Mouse (Mus musculus) layer of hippocampus, adult 9-10 months (tissue): ENCODE measurements around the gene Klhdc7a.
"Not testable (repeated sequence)": the region's sequence is repeated elsewhere in the genome, so short reads cannot be mapped to it uniquely, and the experiment has no call there.

Source experiments
- DNase-seq: peaks from one replicate; pipeline ENCODE4 v3.0.0; 2022; ENCODE audit warnings: low spot score

The Klhdc7a gene

DNA sequence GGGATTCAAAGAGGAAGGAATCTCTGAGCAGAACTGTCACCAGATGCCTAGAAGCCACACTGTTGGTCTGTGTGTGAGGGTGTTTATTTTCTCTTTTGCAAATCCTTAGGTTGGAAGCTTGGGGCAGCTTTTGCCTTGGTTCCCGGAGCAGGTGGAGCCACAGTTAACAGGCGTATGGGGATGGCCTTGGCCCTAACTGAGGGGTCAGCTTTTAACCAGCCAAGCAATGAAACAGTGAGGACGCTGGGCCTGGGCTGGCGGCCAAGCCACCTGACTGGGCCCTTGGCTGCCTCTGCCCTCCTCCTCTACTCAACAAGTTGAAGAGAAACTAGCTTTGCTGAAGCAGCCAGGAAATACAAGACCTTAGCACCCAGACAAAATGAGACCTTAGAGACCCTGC is at the start of gene Klhdc7a:
Gene Klhdc7a (minus strand): TSS at position 105 of the 400 bp plus-strand sequence.
- no peak for DNase-seq

DNA sequence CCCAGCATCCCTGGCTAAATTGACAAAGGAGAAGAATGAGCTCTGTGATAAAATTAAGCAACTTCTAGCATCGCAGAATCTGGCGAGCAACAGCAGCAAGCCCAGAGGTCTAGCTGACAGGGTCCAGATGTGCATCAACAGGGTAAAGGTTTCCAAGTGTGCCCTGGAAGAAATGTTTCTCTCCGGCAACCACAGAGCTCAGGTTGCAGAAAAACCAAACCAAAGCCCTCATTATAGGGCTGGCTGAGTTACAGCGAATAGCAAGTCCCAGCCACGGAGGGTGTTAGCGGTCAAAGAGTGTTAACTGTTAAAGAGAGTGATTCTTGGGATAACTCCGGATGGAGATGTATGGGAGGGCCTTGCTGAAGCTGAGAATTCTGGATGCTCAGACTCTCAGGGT is 48.1 kb upstream of the Klhdc7a start:
- no peak for DNase-seq

DNA sequence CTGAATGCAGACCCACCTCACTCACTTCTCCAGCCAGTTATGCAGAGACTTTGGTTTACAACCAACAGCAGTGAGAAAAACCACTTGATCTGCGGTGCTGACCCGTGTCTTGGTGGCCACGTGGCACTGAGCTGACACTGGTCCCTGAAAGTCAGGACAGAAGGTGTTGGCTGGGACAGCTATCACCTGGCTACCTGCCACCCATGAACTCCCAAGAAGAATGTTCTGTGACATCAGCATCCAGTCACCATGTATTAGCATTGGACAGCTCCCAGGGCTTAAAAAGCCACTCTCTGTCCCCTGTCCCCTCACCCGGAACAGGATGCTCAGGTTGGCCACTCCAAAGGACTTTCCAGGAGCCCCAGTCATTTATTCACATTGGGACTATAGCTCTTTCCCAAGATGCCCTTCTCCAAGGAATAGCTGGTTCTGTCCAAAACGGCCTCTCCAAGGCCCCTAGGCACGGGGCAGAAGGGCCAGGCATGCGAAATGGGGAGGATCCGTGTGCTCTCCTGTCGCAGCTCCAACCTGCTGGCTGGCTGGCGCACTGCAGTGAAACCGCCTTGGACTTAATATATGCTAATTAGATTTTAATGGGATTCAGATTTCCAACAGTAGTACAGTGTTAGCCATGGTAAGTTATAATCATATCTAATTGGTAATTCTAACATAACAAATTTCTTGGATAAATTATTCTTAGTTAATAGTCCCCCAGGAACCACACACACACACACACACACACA is 43.1 kb upstream of the Klhdc7a start:
- no peak for DNase-seq

DNA sequence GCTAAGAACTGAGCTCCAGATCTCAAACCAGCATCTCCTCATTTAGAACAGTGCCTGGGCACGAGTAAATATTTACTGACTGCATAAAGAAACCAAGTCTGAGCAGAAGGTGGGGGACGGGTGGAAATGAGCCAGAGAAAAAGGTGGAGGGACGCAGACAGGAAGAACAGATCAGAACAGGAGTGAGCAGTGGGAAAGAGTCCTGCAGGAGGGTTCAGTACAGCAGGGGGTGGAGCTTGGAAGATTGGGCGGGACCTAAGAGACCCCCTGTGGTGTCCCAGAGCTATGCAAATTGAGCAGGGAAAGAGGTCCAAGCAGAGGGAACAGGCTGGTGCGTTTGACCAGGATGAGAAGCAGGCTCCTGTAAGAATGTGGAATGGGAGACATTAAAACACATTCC is 37.1 kb upstream of the Klhdc7a start:
- DNase-seq, result no peak

DNA sequence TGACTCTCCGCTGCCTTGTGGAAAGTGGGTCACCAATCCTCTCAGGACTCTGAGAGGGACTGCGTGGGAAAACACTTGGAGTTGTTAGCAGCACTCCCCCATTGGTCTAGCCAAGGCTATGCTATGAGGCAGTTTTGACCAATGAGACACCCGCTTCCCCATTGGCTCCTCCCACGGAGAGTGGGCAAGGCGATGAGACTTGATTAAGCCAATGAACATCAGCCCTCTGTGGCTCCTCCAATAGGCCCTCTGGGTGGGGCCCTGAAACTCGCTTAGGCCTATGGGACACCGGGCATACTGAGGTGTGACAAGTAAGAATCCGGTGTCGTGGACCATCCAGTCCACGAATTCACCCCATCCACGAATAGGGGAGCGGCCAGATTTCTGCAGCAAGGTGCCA is 36.3 kb upstream of the Klhdc7a start:
- peak; percentile 11 for DNase-seq

DNA sequence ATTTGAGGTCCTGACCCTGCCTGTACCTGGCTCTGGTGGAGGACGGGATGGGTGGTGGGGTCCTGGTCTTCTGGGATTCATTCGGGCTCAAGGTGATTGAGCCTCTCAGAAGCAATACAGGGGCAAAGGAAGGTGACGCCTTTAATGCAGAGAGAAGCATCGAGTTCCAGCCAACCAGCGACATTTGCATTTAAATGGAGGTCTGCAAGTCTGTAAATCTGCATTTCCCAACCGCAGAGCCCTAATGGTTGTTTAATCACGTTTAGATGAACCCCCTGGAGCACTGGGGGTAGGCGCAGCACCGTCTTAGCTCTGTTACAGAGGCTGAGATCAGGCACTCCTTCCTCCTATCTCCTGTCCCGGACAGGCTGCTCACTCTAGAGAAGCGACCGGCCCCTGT is 34.2 kb upstream of the Klhdc7a start:
- DNase-seq, result no peak

DNA sequence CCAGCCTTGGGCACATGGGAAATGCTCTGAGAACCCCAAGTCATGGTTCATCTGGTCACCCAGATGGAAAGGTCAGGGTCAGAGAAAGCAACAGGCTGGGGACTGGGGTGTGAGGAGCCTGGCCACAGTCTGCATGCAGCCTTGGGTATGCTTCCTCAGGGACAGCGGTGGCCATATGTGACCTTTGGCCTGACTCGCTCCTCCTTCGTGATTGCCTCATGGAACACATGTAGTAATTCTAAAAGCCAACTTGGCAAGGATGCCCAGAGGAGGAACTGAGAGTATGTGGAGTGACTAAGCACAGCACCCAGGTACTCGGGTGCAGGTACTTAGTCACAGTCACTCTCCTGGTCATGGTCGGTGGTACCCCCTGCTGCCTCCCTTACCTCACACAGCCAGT is 33.1 kb upstream of the Klhdc7a start:
- DNase-seq, result no peak

DNA sequence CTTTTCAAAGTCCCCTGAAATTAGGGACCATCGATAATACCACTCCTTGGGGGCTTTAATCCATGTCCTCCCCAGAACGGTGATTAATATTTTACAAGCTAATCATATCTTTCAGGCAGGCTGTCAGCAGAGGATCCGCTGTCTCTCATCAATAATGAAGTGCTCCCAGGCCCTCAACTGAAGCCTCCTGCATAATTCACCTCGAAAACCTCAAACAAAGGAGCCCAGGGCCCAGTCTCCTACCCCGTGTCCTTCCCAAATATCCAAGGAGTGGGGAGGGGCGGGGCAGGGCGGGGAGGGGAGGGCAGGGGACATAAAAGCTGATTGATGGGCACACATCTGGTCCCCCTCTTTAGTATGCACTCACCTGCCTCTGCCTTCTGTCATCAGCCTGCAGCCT is 31.2 kb upstream of the Klhdc7a start:
- no peak for DNase-seq

DNA sequence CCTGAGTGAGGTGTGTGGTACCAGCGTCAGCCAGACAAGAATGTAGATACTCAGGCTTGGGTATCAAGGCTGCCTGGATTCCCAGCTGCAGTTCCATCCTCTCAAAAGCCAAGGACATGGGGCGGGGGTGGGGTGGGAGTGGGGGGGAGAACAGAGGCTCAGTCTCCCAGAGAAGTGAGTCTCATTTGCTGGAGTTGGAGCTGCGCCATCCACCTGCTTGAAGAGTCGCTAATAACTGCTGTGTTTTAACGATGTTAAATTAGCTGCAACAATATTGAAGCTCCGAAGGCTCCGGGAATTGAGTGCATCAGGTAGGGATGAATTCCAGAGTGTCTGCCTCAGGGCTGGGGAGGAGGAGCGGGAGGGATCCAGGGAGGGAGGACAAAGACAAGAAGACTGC is 27.8 kb upstream of the Klhdc7a start:
- no peak for DNase-seq

DNA sequence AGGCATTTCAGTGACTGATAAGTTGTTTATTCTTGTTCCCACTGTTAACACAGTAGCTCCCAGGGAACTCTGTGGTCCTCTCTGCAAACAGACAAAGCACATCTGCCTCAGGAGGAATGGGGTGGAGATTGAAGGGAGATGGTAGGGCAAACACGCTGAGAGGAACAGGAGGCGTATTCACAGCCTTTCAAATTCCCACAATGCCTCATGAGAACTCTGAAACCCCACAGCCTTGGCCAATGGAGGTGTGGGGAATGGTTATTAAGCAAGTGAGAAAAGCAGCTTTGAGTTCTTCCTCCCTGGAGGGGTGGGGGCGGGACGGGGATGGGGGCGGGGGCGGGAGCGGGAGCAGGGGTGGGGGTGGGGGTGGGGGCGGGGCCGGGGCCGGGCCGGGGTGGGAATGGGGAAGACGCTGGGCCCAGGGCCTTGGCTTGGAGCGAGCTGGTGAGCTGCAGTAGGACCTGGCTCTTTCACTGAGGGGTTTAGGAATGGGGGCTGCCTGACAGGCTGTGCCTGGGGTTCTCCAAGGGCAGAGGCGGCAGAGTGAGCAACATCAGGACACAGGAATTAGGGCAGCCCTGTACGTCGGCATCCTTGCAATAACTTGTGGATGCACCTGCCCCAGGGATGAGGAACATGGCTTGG is 25.4 kb upstream of the Klhdc7a start:
- no peak for DNase-seq

DNA sequence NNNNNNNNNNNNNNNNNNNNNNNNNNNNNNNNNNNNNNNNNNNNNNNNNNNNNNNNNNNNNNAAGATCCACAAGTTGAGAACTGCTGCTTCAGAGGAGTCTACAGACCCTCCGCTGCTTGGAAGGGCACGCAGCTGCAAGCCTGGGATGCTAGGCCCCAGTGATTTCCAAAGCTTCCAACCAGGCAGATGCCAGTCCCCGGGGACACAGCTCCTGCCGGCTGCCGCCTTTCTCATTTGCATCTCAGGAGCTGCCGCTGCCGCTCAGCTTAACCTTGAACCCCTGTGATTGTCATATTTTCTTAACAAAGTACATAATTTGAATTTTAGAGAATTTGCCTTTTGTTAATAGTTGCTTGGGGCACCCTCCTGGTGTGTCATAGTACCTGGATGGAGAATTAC is 19.1 kb upstream of the Klhdc7a start:
- no peak for DNase-seq

DNA sequence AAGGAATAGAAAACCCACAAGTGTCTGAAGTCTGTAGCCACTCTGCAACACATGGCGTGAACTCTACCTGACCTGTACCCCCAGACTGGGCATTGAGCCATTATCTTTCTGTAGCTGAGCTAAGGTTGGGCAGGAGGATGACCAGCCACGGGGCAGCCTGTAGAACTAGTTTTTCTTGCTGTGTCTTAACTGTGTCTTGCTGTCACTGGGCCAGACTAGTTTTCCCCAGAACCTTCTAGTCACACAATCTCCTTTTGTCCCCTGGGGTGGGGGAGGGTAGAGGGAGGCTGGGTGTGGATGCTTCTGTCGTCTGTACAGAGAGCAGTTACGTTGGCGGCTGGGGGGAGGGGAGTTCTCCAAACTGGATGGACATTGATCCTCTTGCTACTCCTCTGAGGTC is 10.9 kb upstream of the Klhdc7a start:
- no peak for DNase-seq

DNA sequence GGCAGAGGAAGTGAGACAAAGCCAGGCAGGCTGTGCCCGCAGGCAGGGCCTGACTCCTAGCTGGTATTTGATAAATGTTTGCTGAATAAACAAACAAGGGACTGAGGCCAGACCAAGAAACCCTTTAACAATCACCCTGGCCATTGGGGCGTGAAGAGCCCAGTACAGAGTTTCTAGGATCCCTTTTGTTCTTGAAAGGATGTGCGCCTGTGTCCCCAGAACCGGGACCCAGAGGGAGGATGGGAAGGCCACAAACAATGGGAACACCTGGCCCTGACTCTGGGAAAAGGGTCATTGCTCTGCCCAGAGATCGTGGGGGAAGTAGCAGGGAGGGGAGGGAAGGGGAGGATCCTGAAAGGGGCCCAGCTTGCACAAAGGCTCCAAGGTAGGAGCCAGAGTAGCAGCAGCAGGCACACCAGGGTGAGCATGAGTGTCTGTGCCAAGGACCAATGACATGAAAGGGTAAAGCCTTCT is 9.5 kb upstream of the Klhdc7a start:
- DNase-seq, result no peak

DNA sequence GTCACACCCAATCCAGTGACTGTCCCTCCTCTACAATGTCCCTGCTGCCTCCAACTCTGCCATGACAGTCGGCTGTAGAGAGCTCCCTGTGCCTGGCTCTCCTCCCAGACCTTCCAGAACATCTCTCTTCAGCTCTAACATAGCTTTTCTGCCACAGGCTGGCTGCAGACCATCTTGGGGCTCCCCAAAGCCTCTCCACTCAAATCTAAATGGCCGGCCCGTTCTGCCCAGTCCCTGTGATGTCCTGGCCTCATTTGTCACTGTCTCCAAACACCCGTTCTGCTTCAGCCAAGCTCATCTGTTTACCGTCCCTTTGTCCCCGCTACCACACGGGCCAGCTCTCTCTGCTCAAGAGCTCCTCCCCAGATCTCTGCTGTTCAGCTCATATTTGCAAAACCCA is 6.7 kb upstream of the Klhdc7a start:
- DNase-seq, result no peak

DNA sequence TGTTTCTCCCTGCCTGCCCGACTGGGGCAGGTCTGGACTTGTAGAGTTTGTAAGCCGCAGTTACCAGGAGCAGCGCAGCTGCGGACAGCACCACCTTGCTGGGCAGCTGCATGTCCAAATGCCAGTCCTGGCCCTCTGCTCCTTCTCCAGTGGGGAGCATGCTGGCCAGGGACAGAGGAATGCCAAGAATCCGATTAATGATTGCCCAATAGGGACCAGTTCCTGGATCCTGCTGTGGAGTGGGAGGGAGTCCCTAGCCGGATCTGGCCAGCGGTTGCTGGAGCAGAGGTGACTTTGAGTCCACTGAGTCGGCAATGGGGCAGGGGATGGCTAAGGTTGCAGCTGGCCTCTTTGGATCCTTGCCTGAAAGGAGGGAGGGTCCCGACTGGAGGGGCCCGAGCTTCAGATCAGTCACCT is 343 bp downstream of the Klhdc7a start:
- no peak for DNase-seq

DNA sequence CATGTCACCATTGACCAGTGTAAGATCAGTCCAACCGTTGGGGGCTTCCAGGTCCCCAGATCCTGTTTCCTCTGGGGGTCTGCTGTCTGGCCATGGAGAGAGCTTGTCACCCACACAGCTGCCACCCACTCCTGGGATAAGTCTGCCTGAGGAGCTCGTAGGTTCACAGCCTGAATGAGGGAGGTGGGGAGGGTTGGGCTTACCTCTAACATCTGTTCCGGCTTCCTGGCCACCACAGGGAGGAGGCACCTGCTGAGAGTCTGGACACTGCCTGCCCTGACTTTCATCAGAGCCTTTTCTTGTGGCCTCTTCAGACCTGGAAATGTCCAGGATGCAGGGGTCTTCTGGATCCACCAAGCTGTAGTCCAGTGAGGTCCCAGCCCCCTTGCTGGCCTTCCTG is 845 bp downstream of the Klhdc7a start:
- DNase-seq, result no peak

DNA sequence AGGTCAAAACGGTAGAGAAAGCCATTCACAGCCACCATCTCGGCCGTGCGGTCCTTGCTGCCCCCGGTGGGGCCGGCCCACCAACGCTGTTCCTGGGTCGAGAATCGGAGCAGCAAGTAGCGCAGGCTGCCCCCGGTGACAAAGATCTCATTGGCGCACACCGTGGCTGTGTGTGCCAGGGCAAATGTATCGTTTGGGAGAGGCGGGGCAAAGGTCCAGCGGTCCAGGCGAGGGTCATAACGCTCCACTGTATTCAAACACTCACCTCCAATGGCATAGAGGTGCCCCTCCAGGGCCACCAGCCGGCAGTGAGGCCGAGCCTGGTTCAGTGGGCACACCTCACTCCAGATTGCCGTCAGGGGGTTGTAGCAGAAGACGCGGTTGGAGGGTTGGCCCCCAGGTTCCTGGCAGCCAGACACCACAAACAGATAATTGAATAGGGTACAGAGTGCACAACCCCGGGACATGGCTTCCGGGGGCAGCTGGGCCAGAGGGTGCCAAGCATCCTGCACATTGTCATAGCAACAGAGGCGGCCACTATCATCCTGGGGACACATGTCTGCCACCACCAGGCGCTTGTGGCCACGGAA is 2.1 kb downstream of the Klhdc7a start:
- no peak for DNase-seq

DNA sequence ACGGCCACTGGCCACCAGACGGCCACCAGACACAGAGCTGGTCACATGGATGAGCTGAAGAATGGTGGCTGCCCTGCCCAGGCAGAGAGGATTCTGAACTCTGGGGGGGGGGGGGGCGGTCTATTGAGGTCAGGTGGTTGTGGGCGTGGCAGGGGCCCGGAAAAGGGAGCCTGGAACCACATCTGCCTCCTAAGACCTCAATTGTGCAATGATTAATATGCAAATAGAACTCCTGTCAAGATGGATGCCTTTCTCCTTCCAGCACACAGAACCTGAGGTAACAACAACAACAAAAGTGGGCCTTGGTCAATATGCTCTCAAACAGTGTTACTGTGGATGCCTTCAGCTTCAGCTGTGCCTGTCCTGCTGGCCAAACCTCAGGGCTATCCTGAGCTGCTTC is 3.4 kb downstream of the Klhdc7a start:
- no peak for DNase-seq

DNA sequence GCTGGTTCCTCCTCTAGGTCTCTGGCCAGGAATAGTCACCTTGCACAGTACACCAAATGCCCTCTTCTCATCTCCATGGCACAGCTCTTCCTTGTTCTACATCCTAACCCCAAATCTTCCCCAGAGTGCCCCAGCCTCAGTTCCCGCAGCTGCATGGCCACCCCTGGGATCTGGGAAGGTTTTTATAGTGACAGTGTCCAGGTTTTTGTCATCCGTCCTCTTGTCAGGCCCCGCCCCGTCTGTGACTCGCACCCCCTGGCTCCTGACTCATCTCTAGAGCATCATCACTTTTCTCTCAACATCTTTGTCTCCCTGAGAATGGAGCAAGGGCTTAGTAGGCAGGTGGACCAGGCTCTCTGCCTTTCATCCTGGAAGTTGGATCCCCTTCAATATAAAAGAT is 3.9 kb downstream of the Klhdc7a start:
- DNase-seq, result no peak

DNA sequence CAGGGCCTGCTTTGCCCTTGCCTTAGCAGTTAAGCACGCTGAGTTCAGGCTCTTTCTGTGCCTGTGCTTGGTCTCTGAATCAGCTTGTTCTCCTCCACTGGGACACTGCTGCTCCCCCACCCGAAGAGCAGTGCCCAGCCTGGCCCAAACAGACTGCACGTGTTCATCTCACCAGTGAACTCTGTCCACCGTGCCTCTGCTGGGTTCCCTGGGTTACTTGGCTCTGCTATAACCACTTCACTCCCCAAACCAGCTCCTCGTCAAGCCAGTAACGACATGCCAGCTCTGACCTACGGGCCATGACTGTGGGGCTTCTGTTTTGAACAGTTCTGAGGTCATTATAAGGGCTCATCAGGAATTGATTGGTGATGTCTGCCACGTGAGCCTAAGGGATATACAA is 4.8 kb downstream of the Klhdc7a start:
- DNase-seq, result no peak

DNA sequence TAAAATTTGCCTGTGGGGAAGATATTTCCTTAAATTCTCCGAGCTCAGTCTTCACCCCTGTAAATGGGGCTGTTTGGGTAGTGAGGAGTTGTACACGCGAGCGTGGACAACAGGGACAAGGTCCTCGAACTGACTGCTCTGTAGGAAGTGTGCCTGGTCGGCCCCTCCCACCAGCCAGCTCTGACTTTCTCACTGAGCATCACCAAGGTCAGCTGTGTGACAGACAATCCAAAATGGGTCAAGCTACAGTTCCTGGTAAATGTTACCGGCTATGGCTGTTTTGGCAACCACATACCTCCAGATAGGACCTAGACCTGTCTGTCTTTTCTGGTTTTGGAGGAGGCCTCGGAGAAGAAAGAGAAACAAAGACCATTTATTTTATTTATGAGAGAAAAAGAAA is 6.0 kb downstream of the Klhdc7a start:
- no peak for DNase-seq

DNA sequence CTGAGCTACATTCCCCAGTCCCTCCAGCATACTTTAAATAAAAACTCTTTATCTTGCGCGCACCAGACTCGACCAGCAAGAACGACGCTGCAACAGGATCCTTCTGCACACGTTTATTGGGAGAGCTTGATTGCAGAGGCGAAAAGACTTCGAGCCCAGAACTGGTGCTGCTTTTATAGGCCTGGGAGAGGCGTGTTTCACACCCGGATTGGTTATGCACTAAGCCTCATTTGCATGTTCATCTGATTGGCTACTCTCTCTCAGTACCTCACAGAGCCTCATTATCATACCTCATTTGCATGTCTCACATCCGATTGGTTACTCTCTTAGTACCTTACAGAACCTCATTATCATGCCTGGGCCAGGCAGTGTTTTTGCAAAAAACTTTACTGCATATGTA is 6.5 kb downstream of the Klhdc7a start:
- not testable (repeated sequence) for DNase-seq

DNA sequence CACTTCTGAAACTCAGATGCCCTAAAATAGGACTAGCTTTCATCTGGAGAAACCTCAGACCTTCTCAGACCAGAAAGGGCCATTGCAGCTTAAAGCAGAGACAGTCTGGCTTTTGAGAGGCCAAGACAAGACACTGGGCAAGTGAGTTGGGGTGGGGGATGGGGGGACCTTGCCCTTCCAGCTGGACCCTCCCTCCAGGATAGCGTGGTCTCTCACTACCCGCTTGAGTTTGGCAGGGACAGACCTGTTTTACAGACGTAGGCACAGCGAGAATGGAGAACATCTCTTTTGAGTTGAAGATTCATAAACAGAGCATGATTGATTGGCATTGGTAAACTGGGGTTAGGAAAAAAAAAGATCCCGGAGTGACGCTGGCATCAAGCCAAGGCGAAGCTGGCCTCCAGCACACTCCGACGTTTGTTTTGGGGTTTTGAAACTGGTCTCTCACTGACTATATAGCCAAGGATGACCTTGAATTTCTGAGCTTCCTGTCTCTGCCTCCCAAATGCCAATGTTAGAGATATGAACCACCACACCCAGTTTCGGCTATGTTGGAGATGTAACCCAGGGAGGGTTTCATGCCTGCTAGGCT is 7.0 kb downstream of the Klhdc7a start:
- DNase-seq, result no peak
